Mouse (Mus musculus) kidney, embryonic 16.5 days (tissue): Measurements from ENCODE around the gene Antxr2. TPM values are rescaled to one million over a fixed set of nuclear protein-coding genes. Genes with fewer than 3 reads are reported as not detected.

Experiments used
- ATAC-seq: fragments of 200-750 bp; cut with Nextera tagmentation; 2 replicates; pipeline ENCODE4 v1.8.0; 2017; ENCODE audit warnings: moderate TSS enrichment; ENCODE audit not compliant: low FRiP score, low TSS enrichment
- H3K27ac ChIP-seq: fragments of 300-500 bp; sonication (generic); 2 replicates; pipeline ENCODE4 v1.5.1; 2014; ENCODE audit warnings: low read length
- H3K27me3 ChIP-seq: fragments of 300-500 bp; sonication (generic); 2 replicates; pipeline ENCODE4 v1.6.1; 2014; ENCODE audit warnings: low read length, control low read depth, mixed read lengths; ENCODE audit not compliant: insufficient read depth
- H3K36me3 ChIP-seq: fragments of 300-500 bp; sonication (generic); 2 replicates; pipeline ENCODE4 v1.6.1; 2014; ENCODE audit warnings: low read length, control low read depth, mixed read lengths; ENCODE audit not compliant: insufficient read depth
- H3K4me1 ChIP-seq: fragments of 300-500 bp; sonication (generic); 2 replicates; pipeline ENCODE4 v1.6.1; 2014; ENCODE audit warnings: low read length, control low read depth, mixed read lengths; ENCODE audit not compliant: insufficient read depth
- H3K4me2 ChIP-seq: fragments of 300-500 bp; sonication (generic); replicated peaks from 2 replicates; pipeline ENCODE4 v1.6.1; 2014; ENCODE audit warnings: low read depth, low read length
- H3K4me3 ChIP-seq: fragments of 300-500 bp; sonication (generic); 2 replicates; pipeline ENCODE4 v1.5.1; 2014; ENCODE audit warnings: mild to moderate bottlenecking, low read length
- H3K9ac ChIP-seq: fragments of 300-500 bp; sonication (generic); replicated peaks from 2 replicates; pipeline ENCODE4 v1.6.1; 2014; ENCODE audit warnings: low read length
- H3K9me3 ChIP-seq: fragments of 300-500 bp; sonication (generic); 2 replicates; pipeline ENCODE4 v1.6.1; 2016; ENCODE audit warnings: low read length, control low read depth
- WGBS: fragments of 180-500 bp; shearing (Covaris S2); extraction: QIAGEN DNeasy Blood & Tissue Kit; methylation state at CpG from one replicate; pipeline ENCODE4 v1.1.7; 2014; 5-methylcytosine and 5-hydroxymethylcytosine counted together
- polyA plus RNA-seq: library from polyadenylated mRNA; unstranded; fragments of >200 nt; fragmentation: Nextera tagmentation; extraction: Ambion mirVana; gene quantifications from 2 replicates; pipeline ENCODE4 v1.2.1, GENCODE M21; 2015

Gene Antxr2
- polyA plus RNA-seq, 1 experiment from 2014 or later = 21.9 TPM

DNA sequence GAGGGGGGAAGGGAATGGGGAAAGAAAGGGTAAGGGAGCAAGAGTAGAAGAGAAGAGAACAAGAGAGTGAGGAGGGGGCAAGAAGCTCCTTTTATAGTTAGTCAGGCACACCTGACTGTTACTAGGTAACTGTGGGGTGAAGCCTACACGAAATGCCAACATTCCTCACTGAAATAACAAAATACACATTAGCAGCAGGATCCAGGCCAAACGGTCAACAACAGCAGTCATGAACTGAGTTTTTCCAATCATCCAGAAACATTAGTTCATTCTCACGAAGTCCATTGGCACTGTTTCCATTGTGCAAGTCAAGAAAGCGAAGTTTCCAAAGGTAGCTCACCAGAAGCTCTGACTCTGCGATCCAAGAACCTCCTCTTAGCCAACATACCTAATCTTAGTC lies 63.8 kb downstream of the Antxr2 start:
- H3K4me3 ChIP-seq = no peak overlapping the region
- H3K36me3 ChIP-seq = no peaks in the 10 kb centered on the region
- WGBS = 82% methylated on average over 5 of the region's 5 CpGs
- H3K9ac ChIP-seq = no peak overlapping the region
- no peaks in the 10 kb centered on the region for H3K4me1 ChIP-seq
- H3K27me3 ChIP-seq = no peaks in the 10 kb centered on the region
- H3K4me2 ChIP-seq = no peak overlapping the region
- H3K27ac ChIP-seq = no peak overlapping the region
- no peaks in the 10 kb centered on the region for H3K9me3 ChIP-seq
- ATAC-seq = no peak

DNA sequence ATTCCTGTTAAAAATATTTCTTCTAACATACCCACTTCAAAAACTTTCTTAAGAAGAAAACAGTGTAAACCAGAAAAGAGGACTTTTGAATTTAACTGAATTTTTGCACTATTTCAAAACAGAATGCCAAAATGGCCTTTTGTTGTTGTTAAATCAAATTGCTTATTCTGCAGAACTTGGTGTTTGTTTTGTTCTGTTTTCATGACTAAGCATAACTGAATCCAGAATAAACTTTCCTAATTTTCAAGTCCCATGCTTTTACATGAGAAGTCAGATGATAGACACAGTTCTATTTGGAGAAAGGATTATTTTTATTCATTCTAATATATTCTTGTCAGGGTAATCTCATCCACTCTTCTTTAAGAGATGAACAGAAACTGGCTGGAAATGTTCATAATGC lies 64.7 kb downstream of the Antxr2 start:
- no peak overlapping the region for H3K9ac ChIP-seq
- H3K4me1 ChIP-seq = no peaks in the 10 kb centered on the region
- H3K9me3 ChIP-seq = no peaks in the 10 kb centered on the region
- no peak overlapping the region for H3K4me3 ChIP-seq
- H3K27me3 ChIP-seq = no peaks in the 10 kb centered on the region
- H3K4me2 ChIP-seq = no peak overlapping the region
- no peak for ATAC-seq
- H3K36me3 ChIP-seq = no peaks in the 10 kb centered on the region
- no peak overlapping the region for H3K27ac ChIP-seq

DNA sequence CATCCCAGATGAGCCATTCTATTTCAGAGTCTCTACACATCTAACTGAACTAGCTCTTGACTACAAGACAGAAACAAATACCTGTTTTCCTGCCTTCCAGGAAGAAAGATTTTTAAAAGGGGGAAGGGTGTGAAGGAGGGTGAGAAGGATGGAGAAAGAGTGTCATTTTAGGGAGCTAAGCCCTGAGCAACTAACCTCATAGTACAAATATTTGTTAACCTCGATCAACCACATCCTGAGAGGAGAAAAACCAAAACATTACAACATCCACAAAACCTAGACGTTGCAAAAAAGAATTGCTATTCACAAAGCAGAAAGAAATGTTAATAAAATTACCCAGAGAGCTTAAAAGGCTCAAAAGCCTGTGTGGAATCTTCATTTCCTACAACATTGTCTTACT lies 66.4 kb downstream of the Antxr2 start:
- Histone ChIP-seq H3K4me3 (no peak overlapping the region), H3K36me3 (no peaks in the 10 kb centered on the region; the same call in 1 of the 2 replicates), H3K4me1 (no peaks in the 10 kb centered on the region), H3K27ac (no peak overlapping the region), H3K27me3 (no peaks in the 10 kb centered on the region), H3K4me2 (no peak overlapping the region), H3K9me3 (no peaks in the 10 kb centered on the region), H3K9ac (no peak overlapping the region)
- no peak for ATAC-seq
- 80% methylated on average over 2 of the region's 2 CpGs for whole genome bisulfite sequencing

DNA sequence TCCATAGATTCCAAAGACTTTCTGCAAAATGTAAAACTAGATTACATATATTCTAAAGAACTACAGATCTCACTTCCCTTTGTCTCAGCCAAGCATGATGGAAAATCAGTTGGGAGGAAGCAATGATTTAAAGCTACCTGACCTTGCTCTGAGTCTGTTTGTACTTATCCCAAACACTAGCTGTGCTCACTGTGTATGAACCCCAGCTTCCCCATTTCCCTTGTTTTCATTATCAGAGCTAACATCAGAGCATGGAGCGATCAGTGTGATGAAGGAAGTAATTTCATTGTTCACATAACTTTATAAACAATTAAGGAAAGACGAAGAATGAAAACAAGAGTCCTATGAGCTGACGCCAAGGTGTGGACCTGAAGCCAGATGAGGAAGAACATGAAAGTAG lies 68.3 kb downstream of the Antxr2 start:
- no peak overlapping the region for H3K27ac ChIP-seq
- no peaks in the 10 kb centered on the region for H3K27me3 ChIP-seq
- no peak for ATAC-seq
- no peaks in the 10 kb centered on the region for H3K9me3 ChIP-seq
- H3K4me3 ChIP-seq = no peak overlapping the region
- H3K4me2 ChIP-seq = no peak overlapping the region
- H3K36me3 ChIP-seq = peaks cover under 1% of the 10 kb centered on the region; the same call in 1 of the 2 replicates
- 81% methylated on average over 3 of the region's 3 CpGs for WGBS
- H3K9ac ChIP-seq = no peak overlapping the region
- H3K4me1 ChIP-seq = no peaks in the 10 kb centered on the region

GRCm38 (mm10) chr5:97961786-97962185 lies 69.1 kb downstream of the Antxr2 start:
- no peaks in the 10 kb centered on the region for H3K27me3 ChIP-seq
- ATAC-seq = no peak
- no peaks in the 10 kb centered on the region for H3K4me1 ChIP-seq
- H3K27ac ChIP-seq = no peak overlapping the region
- no peak overlapping the region for H3K4me2 ChIP-seq
- 84% methylated on average over 7 of the region's 7 CpGs for WGBS
- H3K9ac ChIP-seq = no peak overlapping the region
- peaks cover 3% of the 10 kb centered on the region; the same call in 1 of the 2 replicates for H3K36me3 ChIP-seq
- no peak overlapping the region for H3K4me3 ChIP-seq
- H3K9me3 ChIP-seq = no peaks in the 10 kb centered on the region

- Histone ChIP-seq H3K27ac (no peak overlapping the region), H3K4me1 (no peaks in the 10 kb centered on the region), H3K9ac (no peak overlapping the region), H3K4me3 (no peak overlapping the region), H3K27me3 (no peaks in the 10 kb centered on the region), H3K36me3 (peaks cover 3% of the 10 kb centered on the region; the same call in 1 of the 2 replicates), H3K4me2 (no peak overlapping the region), H3K9me3 (no peaks in the 10 kb centered on the region)
- WGBS = 65% methylated on average over 2 of the region's 2 CpGs
- no peak for ATAC-seq
Measured at GRCm38 (mm10) chr5:97959651-97960050, 71.2 kb downstream of the Antxr2 start.

DNA sequence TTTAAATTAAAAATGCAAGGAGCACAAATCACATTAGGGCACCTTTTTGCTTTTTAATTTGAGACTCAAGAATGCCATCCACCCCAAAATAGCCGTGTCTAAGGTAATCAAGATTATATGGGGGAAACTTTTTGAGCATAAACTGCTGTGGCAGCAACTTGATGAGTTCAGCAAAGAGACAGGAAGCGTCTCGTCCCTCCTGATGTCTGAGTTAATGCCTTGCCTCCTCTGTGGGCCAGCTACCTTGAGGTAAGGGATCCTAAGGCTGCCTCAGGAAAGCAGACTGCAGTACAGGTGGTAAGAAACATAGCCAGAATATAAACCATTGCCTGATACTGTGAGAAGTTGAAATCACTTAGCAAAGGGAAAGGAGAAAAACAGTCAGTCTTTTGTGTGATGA lies 71.8 kb downstream of the Antxr2 start:
- no peak overlapping the region for H3K4me3 ChIP-seq
- H3K9me3 ChIP-seq = no peaks in the 10 kb centered on the region
- no peaks in the 10 kb centered on the region for H3K4me1 ChIP-seq
- peaks cover 3% of the 10 kb centered on the region; the same call in 1 of the 2 replicates for H3K36me3 ChIP-seq
- no peaks in the 10 kb centered on the region for H3K27me3 ChIP-seq
- no peak for ATAC-seq
- no peak overlapping the region for H3K9ac ChIP-seq
- 69% methylated on average over 3 of the region's 3 CpGs for WGBS
- H3K27ac ChIP-seq = no peak overlapping the region
- no peak overlapping the region for H3K4me2 ChIP-seq

DNA sequence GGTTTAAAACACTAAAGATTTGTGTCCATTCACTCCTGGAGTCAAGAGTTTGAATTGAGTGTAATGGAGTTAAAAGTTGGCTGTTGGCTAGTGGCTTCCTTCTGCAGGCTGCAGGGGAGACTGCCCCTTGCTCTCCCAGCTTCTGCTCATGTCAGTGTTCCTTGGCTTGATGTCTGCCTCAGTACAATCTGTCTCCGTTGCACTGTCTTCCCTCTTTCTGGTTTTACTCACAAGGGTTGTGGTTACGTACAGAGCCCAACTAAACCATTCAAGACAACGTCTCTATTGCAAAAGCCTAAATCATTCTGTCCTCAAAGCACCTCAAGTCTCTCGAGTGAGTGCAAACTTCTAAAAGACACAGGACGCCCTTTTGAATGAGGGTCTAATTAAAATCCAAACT lies 73.3 kb downstream of the Antxr2 start:
- H3K36me3 ChIP-seq = peaks cover 3% of the 10 kb centered on the region; the same call in 1 of the 2 replicates
- 83% methylated on average over 5 of the region's 5 CpGs for WGBS
- no peak for ATAC-seq
- no peak overlapping the region for H3K9ac ChIP-seq
- H3K9me3 ChIP-seq = no peaks in the 10 kb centered on the region
- H3K4me3 ChIP-seq = no peak overlapping the region
- no peak overlapping the region for H3K4me2 ChIP-seq
- H3K4me1 ChIP-seq = no peaks in the 10 kb centered on the region
- no peaks in the 10 kb centered on the region for H3K27me3 ChIP-seq
- H3K27ac ChIP-seq = no peak overlapping the region

GRCm38 (mm10) chr5:97954193-97954772 lies 76.6 kb downstream of the Antxr2 start:
- 72% methylated on average over 5 of the region's 5 CpGs for WGBS

DNA sequence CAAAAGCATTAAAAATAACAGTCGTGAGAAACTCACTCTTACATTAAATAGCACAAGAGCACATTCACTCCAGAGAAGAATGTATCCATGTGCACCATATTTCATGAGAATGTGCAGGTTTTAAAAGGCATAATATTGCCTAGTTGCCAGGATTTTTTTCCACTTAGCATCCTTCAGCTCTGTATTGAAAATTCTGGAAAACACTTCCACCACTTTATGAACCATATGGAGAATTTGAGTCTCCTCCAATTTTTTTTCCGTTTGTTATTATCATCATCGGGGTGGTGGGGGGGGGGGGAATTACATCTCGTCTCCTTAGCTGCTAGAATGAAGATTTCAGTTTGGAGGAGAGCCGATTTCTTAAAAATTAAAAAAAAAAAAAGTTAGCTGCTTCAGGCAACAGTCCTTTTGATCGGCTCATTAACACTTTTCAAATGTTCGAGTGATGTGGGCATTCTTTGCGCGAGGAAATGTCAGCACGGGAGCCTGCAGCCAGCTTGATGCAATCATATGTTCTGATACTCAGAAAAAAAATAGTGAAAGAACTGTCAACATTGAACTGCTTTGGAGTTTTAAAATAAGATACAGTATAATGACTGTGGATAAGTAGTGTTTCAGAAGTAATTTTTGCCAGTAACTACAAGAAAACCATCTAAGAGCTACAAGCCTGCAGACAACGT lies 77.5 kb downstream of the Antxr2 start:
- Histone ChIP-seq H3K4me1 (no peaks in the 10 kb centered on the region), H3K27ac (no peak overlapping the region), H3K27me3 (no peaks in the 10 kb centered on the region), H3K9ac (no peak overlapping the region), H3K36me3 (0 out of 2 replicates have a peak, but pooled peaks cover 3% of the 10 kb centered on the region), H3K4me2 (no peak overlapping the region), H3K9me3 (no peaks in the 10 kb centered on the region), H3K4me3 (no peak overlapping the region)
- WGBS = 83% methylated on average over 11 of the region's 11 CpGs
- no peak for ATAC-seq

More at GRCm38 (mm10) chr5:97954193-97954772, 76.6 kb downstream of the Antxr2 start:
- Histone ChIP-seq H3K9me3 (no peaks in the 10 kb centered on the region), H3K4me2 (no peak overlapping the region), H3K9ac (no peak overlapping the region), H3K27me3 (no peaks in the 10 kb centered on the region), H3K4me3 (no peak overlapping the region), H3K27ac (no peak overlapping the region), H3K4me1 (no peaks in the 10 kb centered on the region), H3K36me3 (0 out of 2 replicates have a peak, but pooled peaks cover 3% of the 10 kb centered on the region)
- ATAC-seq = no peak
